Mouse (Mus musculus) G1E (cell line): ENCODE results near the gene AK157302.
"Not testable (repeated sequence)": the region's sequence is repeated elsewhere in the genome, so short reads cannot be mapped to it uniquely, and the experiment has no call there.

Source experiments
- CTCF ChIP-seq: IDR thresholded peaks from 2 replicates; pipeline ENCODE4 v1.5.1; 2012; ENCODE audit warnings: low read depth, low read length, inconsistent platforms, mixed read lengths
- GATA1 ChIP-seq: IDR thresholded peaks from 2 replicates; pipeline ENCODE4 v1.6.1; 2012; ENCODE audit warnings: borderline replicate concordance, low read length, inconsistent platforms, mixed read lengths
- POLR2AphosphoS5 ChIP-seq: IDR thresholded peaks from 2 replicates; pipeline ENCODE4 v1.6.1; 2012; ENCODE audit warnings: low read depth, low read length, inconsistent platforms; ENCODE audit not compliant: insufficient replicate concordance

GRCm38 (mm10) chr13:21501182-21501581 is 6.2 kb downstream of the AK157302 start, which contains the start of gene Gm11273:
- TF ChIP-seq CTCF, POLR2AphosphoS5, GATA1: not testable (repeated sequence)
